Mouse (Mus musculus) heart, embryonic 13.5 days (tissue): Measurements from ENCODE around the gene Hdac4. TPM values are rescaled to one million over a fixed set of nuclear protein-coding genes. Genes with fewer than 3 reads are reported as not detected.

Experiments
- ATAC-seq: fragments of 200-750 bp; cut with Nextera tagmentation; 2 replicates; pipeline ENCODE4 v1.8.0; 2017; ENCODE audit warnings: moderate TSS enrichment; ENCODE audit not compliant: insufficient number of reproducible peaks, low FRiP score, low TSS enrichment; ENCODE audit errors: extremely low read depth
- H3K27ac ChIP-seq: fragments of 300-500 bp; sonication (generic); replicated peaks from 2 replicates; pipeline ENCODE4 v1.5.1; 2015; ENCODE audit warnings: moderate library complexity, mild to moderate bottlenecking, inconsistent platforms
- H3K27me3 ChIP-seq: fragments of 300-500 bp; sonication (generic); replicated peaks from 2 replicates; pipeline ENCODE4 v1.6.1; 2015; ENCODE audit warnings: mild to moderate bottlenecking, inconsistent platforms
- H3K36me3 ChIP-seq: fragments of 300-500 bp; sonication (generic); 2 replicates; pipeline ENCODE4 v1.6.1; 2015; ENCODE audit warnings: mild to moderate bottlenecking, inconsistent platforms
- H3K4me1 ChIP-seq: fragments of 300-500 bp; sonication (generic); 2 replicates; pipeline ENCODE4 v1.6.1; 2015; ENCODE audit warnings: inconsistent platforms
- H3K4me2 ChIP-seq: fragments of 300-500 bp; sonication (generic); 2 replicates; pipeline ENCODE4 v1.6.1; 2015; ENCODE audit warnings: inconsistent platforms, mild to moderate bottlenecking, moderate library complexity
- H3K4me3 ChIP-seq: fragments of 300-500 bp; sonication (generic); 2 replicates; pipeline ENCODE4 v1.5.1; 2015; ENCODE audit warnings: moderate library complexity, mild to moderate bottlenecking, inconsistent platforms
- H3K9ac ChIP-seq: fragments of 300-500 bp; sonication (generic); 2 replicates; pipeline ENCODE4 v1.6.1; 2015; ENCODE audit warnings: inconsistent platforms, mild to moderate bottlenecking, moderate library complexity
- H3K9me3 ChIP-seq: fragments of 300-500 bp; sonication (generic); 2 replicates; pipeline ENCODE4 v1.6.1; 2016; ENCODE audit warnings: inconsistent platforms
- WGBS: fragments of 180-500 bp; shearing (Covaris S2); methylation state at CpG from one replicate; pipeline ENCODE4 v1.1.7; 2015; ENCODE audit warnings: mixed read lengths; 5-methylcytosine and 5-hydroxymethylcytosine counted together
- polyA plus RNA-seq: library from polyadenylated mRNA; unstranded; fragments of >200 nt; fragmentation: Nextera tagmentation; extraction: Ambion mirVana; gene quantifications from 2 replicates; pipeline ENCODE4 v1.2.1, GENCODE M21; 2015

Hdac4 gene
- polyA plus RNA-seq, 1 experiment from 2014 or later: 8.4 TPM

DNA sequence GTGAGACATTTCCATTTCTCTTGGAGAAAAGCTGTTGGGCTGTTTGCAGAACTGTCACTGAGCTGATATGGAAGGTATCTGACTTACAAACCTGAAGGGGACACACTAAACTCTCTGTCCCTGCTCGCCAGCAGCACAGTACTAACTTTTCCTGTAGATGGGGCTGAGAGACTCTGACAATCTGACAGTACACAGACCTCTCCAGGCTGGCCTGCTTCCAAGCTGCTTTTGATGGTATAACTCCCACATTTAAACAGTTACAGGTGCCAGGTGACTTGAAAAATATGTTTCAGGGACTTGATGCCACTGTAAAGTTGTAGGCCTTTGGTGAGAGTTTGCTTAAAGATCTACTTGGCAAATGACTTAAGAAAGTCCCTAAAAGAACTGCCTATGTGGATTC, 214.1 kb downstream of the Hdac4 start:
- H3K4me3 ChIP-seq: no peak overlapping the region
- peaks cover 62% of the 10 kb centered on the region for H3K36me3 ChIP-seq
- 0 out of 2 replicates have a peak overlapping the region, but pooled peaks have one; percentile 5 for H3K9ac ChIP-seq
- no peak for ATAC-seq
- peaks cover 23% of the 10 kb centered on the region for H3K4me1 ChIP-seq
- no peaks in the 10 kb centered on the region for H3K27me3 ChIP-seq
- 31% methylated on average over 1 of the region's 1 CpGs for WGBS
- H3K9me3 ChIP-seq: no peaks in the 10 kb centered on the region
- H3K4me2 ChIP-seq: no peak overlapping the region
- H3K27ac ChIP-seq: no peak overlapping the region

DNA sequence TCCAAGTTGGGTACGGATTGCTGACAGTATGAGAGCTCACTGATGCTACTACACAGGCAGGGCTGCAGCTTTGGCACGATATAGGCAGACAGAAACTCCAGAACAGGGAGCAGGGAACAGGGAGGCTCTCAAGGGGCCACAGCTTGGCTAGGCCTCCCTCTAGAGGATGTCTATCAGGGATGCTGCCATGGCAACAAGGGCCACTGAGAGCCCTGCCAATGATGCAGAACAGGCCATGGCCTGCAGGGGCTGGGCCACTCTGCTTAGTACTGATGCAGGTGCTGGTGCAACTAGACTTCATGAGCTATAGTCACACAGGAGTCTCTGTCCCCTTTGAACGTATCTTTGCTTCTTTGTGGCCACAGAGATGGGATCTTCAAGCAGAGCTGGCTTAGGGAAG, 217.1 kb downstream of the Hdac4 start:
- H3K9ac ChIP-seq: no peak overlapping the region
- H3K27ac ChIP-seq: no peak overlapping the region
- H3K36me3 ChIP-seq: peaks cover 66% of the 10 kb centered on the region
- H3K27me3 ChIP-seq: no peaks in the 10 kb centered on the region
- H3K4me3 ChIP-seq: no peak overlapping the region
- no peak overlapping the region for H3K4me2 ChIP-seq
- no peaks in the 10 kb centered on the region for H3K9me3 ChIP-seq
- WGBS: 45% methylated on average over 3 of the region's 3 CpGs
- no peak for ATAC-seq
- H3K4me1 ChIP-seq: peaks cover 23% of the 10 kb centered on the region

DNA sequence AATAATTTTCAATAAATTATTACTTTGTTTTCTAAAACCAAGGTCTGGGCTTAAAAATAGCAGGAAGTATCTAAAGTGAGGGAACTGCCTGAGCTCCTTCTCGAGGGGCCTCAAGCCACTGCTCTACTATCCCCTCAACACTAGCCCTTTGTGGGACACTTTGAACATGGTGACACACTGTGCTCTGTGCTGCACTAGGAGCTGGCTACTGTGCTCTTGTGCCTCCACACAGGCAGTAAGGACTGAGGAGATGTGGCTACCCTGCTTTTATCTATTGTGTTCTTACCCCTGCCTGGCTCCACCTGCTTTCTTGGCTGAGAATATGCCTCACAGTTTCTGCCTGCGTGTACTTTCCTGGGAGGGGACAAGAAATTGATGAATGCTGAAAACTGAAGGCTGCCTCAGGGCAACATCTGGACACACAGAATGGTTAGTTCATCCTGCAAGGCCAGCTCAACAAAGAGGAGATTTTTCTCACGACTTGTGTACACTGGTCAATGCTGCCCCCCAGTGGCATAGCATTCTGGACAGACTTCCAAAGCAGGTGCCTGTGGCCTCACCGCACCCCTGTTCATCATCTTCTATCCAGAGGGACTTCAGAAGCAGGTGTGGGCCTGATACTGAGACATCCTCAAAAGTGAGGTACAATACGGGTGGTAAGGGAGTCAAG, 226.7 kb downstream of the Hdac4 start:
- no peaks in the 10 kb centered on the region for H3K4me1 ChIP-seq
- H3K27ac ChIP-seq: no peak overlapping the region
- H3K4me3 ChIP-seq: no peak overlapping the region
- H3K4me2 ChIP-seq: no peak overlapping the region
- no peaks in the 10 kb centered on the region for H3K9me3 ChIP-seq
- peaks cover 88% of the 10 kb centered on the region for H3K36me3 ChIP-seq
- WGBS: 59% methylated on average over 5 of the region's 5 CpGs
- ATAC-seq: no peak
- no peaks in the 10 kb centered on the region for H3K27me3 ChIP-seq
- H3K9ac ChIP-seq: no peak overlapping the region

DNA sequence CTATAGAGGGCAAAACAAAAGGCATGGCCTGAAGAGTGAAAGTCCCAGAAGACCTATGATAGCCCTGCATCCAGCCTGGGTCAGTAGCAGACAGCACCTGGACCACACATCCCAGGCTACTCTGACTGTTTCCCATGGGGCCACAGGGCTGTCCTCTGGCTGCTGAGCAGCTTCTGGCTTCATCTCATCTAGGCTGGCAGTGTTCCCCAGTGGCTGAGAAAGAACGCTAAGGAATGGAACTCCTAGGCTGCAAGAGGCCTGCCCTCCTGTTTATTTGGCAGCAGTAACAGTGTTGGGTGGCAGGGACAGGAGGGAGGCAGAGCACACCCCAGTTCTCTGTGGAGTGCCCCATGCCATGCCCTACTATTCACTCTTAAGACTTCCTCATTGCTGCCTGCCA, 228.5 kb downstream of the Hdac4 start:
- Histone ChIP-seq H3K27me3 (no peaks in the 10 kb centered on the region), H3K9me3 (no peaks in the 10 kb centered on the region), H3K4me2 (no peak overlapping the region), H3K36me3 (peaks cover 80% of the 10 kb centered on the region), H3K27ac (no peak overlapping the region), H3K4me1 (no peaks in the 10 kb centered on the region), H3K4me3 (no peak overlapping the region), H3K9ac (no peak overlapping the region)
- ATAC-seq: no peak
- WGBS: 84% methylated on average over 1 of the region's 1 CpGs

DNA sequence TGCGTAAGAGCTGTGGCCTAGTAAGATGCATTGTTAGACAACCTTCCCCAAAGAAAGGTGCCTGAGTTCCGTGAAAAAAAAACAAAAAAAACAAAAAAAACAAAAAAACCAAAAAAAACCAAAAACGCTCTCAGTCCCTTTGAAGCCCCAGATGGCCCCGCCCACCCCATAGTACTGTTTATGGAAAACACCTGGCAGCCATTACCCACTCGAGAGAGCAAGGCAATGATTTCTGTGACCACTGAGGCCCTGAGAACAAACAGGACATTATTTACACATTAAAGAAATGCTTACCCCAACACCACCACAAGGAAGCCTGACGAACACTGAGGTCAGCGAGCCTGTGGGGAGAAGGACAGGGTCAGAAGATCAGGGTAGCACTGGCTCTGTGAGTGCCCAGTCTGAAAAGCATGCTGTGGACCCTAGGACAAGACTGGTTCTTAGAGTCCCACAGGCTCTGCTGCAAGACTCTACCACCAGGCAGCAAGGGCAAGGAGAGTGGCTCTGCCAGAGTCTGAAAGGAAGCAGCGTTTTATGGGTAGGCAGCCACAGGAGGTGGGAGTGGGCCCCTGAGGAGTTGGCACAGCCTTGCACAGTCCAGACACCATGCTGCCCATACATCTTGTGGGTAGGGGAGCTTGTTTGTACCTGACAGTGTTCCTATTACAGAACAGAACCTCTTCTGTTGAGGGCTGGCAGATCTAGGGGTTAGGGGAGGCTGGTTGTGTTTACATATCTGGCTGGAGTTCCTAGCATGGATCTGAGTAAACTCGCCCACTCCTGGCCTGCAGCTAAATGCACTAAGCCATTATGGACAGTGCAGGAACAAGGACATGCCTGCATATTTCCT, 230.8 kb downstream of the Hdac4 start:
- Histone ChIP-seq H3K9me3 (no peaks in the 10 kb centered on the region), H3K4me2 (no peak overlapping the region), H3K9ac (no peak overlapping the region), H3K4me3 (no peak overlapping the region), H3K27me3 (no peaks in the 10 kb centered on the region), H3K27ac (no peak overlapping the region), H3K4me1 (no peaks in the 10 kb centered on the region), H3K36me3 (peaks cover 77% of the 10 kb centered on the region)
- WGBS: 86% methylated on average over 9 of the region's 9 CpGs
- no peak for ATAC-seq

DNA sequence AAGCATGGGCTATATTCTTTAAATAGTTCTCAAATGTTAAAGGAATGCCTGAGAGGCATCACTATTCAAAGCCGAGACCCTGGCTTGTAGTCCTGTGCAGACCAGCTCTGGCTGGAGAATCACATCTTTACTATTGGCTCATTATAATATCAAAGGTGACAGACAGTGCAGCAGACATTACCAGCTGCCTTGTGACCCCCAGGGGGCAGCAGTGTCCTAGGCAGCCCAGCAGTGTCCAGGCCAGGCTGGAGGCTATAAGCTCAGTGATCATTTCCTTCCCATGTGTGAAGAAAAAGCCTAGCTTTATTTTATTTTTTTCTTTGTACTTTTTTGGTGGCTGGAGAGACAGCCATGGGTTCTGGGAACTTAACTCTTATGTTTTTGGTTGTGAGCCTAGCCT, 233.2 kb downstream of the Hdac4 start:
- no peak for ATAC-seq

DNA sequence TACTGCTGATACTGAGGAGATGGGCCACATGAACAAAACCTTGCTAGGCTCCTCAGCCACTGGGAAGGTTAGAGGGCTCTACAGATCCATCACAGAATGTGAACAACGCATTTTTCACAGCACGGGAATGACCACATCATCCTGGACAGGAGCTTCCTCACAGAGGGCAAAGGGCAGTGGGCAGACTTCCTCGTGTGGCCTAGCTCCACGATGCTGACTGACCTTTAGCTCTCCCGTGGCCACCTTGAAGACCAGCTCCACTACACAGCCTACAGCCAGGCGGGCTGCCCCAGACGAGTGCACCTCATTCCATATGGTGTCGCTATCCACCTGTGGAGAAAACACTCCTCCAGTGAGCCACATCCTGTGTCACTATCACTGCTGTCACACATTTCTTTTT, 234.3 kb downstream of the Hdac4 start:
- Histone ChIP-seq H3K9ac (no peak overlapping the region), H3K9me3 (no peaks in the 10 kb centered on the region), H3K27me3 (no peaks in the 10 kb centered on the region), H3K36me3 (peaks cover 79% of the 10 kb centered on the region), H3K4me1 (no peaks in the 10 kb centered on the region), H3K27ac (no peak overlapping the region), H3K4me2 (no peak overlapping the region), H3K4me3 (no peak overlapping the region)
- 76% methylated on average over 8 of the region's 8 CpGs for WGBS
- ATAC-seq: no peak

More for the DNA sequence above, 233.2 kb downstream of the Hdac4 start:
- H3K4me1 ChIP-seq: no peaks in the 10 kb centered on the region
- peaks cover 79% of the 10 kb centered on the region for H3K36me3 ChIP-seq
- H3K9me3 ChIP-seq: no peaks in the 10 kb centered on the region
- H3K27me3 ChIP-seq: no peaks in the 10 kb centered on the region
- no peak overlapping the region for H3K4me3 ChIP-seq
- H3K27ac ChIP-seq: no peak overlapping the region
- H3K4me2 ChIP-seq: no peak overlapping the region
- WGBS: 66% methylated on average over 1 of the region's 1 CpGs
- H3K9ac ChIP-seq: no peak overlapping the region

DNA sequence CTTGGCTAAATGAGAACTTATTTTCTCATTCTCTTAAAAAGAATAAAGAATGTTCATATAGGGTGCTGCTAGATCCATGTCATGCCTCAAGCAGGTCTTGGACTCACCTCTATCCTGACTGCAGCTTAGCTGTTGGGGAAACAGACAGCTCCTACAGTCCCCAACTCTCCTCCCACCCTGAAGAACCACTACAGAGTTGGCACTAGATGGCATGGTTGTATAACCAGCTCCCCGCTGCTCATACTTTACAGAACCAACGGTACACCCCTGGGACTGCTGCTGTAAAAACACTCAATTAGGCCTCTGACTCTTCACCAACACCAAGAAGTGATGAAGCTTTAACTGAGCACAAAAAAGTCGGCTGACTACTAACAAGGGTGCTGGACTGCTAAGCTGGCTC, 235.6 kb downstream of the Hdac4 start:
- 74% methylated on average over 3 of the region's 3 CpGs for WGBS
- no peak overlapping the region for H3K27ac ChIP-seq
- no peak for ATAC-seq
- no peak overlapping the region for H3K4me3 ChIP-seq
- H3K27me3 ChIP-seq: no peaks in the 10 kb centered on the region
- no peak overlapping the region for H3K4me2 ChIP-seq
- H3K36me3 ChIP-seq: peaks cover 79% of the 10 kb centered on the region
- H3K9me3 ChIP-seq: no peaks in the 10 kb centered on the region
- no peak overlapping the region for H3K9ac ChIP-seq
- H3K4me1 ChIP-seq: no peaks in the 10 kb centered on the region

DNA sequence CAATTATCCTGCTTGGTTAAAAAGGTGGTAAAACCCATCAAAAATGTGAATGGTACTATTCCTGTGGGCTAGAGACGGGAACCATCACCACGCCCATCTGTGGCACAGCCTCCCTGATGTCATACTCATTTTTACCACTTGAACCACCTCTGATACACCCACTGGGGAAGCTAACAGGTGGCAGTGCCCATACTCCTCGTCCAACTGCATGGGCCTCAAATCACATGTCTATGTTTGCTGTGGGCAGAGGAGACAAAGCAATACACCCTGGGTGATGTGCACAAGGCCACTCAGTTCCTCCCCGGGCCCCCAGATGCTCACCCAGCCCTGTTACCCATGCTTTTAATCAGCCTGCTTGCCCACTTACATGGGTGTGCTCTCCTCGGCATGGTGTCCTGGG, 236.5 kb downstream of the Hdac4 start:
- no peaks in the 10 kb centered on the region for H3K9me3 ChIP-seq
- no peak overlapping the region for H3K9ac ChIP-seq
- no peak overlapping the region for H3K27ac ChIP-seq
- ATAC-seq: no peak
- H3K4me3 ChIP-seq: no peak overlapping the region
- no peaks in the 10 kb centered on the region for H3K27me3 ChIP-seq
- WGBS: 86% methylated on average over 5 of the region's 5 CpGs
- H3K4me1 ChIP-seq: no peaks in the 10 kb centered on the region
- H3K4me2 ChIP-seq: no peak overlapping the region
- H3K36me3 ChIP-seq: peaks cover 85% of the 10 kb centered on the region

DNA sequence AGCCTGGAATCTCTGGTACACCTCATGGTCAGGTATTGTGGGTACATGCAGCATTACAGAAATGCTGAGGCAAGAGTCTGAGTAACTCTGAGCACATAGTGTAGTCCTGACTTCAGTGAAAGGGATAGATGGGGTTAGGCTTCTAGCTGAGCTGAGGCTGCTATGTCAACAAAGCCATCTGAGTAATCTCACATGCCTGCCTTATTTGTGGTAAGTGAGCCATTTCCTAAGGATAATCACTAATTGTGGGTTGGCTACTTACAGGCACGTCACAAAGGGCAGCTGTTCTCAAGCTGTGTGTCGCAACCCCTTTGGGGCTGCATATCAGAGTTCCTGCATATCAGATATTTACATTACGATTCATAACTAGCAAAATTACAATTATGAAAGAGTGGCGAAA, 239.3 kb downstream of the Hdac4 start:
- WGBS: 71% methylated on average over 4 of the region's 4 CpGs
- H3K36me3 ChIP-seq: peaks cover 94% of the 10 kb centered on the region
- no peak overlapping the region for H3K4me2 ChIP-seq
- H3K4me3 ChIP-seq: no peak overlapping the region
- H3K4me1 ChIP-seq: no peaks in the 10 kb centered on the region
- ATAC-seq: no peak
- no peaks in the 10 kb centered on the region for H3K9me3 ChIP-seq
- no peaks in the 10 kb centered on the region for H3K27me3 ChIP-seq
- no peak overlapping the region for H3K27ac ChIP-seq
- H3K9ac ChIP-seq: no peak overlapping the region

DNA sequence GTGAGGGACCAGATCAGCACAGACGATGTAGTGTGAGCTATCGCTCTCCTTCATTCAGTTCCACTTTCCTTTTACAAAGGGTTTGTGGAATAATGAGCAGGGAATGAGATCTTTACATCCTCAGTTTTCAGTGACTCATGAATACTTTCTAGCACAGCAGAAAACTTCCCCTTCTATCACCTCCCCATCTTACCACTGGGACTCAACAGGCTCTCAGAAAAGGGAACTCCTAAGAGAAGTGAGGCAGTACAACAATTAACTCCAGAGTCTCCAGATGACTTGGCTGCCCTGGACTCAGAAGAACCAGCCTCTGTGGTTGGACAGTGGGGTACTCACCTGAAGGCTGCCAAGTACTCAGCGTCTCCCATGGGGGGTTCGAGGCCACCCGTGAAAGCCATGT, 240.5 kb downstream of the Hdac4 start:
- H3K4me3 ChIP-seq: no peak overlapping the region
- H3K4me2 ChIP-seq: no peak overlapping the region
- no peak for ATAC-seq
- 91% methylated on average over 5 of the region's 5 CpGs for WGBS
- no peaks in the 10 kb centered on the region for H3K4me1 ChIP-seq
- H3K9me3 ChIP-seq: no peaks in the 10 kb centered on the region
- no peak overlapping the region for H3K9ac ChIP-seq
- H3K27me3 ChIP-seq: no peaks in the 10 kb centered on the region
- H3K27ac ChIP-seq: no peak overlapping the region
- peaks cover 90% of the 10 kb centered on the region for H3K36me3 ChIP-seq

DNA sequence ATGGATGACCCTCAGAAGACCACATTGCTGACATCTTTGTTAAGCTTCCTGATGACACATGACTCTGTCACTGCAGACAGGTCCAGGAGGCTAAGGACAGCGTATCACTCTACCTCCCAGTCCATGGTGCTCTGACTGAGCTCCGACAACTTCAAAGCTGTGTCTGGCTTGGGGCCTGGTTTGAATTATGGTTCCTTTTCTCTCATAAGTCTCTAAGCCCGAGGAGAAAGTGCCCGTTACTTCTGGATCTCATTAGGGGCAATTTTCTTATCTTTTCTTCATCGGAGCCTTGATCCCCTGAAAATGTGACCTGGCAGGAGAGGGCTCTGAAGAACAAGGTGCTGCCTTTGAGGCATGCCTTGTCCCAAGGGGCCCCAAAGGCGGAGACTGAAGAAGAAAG, 242.6 kb downstream of the Hdac4 start:
- H3K4me3 ChIP-seq: no peak overlapping the region
- H3K9me3 ChIP-seq: no peaks in the 10 kb centered on the region
- no peaks in the 10 kb centered on the region for H3K4me1 ChIP-seq
- H3K9ac ChIP-seq: no peak overlapping the region
- 78% methylated on average over 6 of the region's 6 CpGs for WGBS
- H3K27me3 ChIP-seq: no peaks in the 10 kb centered on the region
- no peak overlapping the region for H3K4me2 ChIP-seq
- no peak overlapping the region for H3K27ac ChIP-seq
- peaks cover 85% of the 10 kb centered on the region for H3K36me3 ChIP-seq
- no peak for ATAC-seq
